Mouse (Mus musculus) neural tube, embryonic 11.5 days (tissue): ENCODE data around the gene Urm1. TPM values are rescaled to one million over a fixed set of nuclear protein-coding genes. Genes with fewer than 3 reads are reported as not detected.
A peak's percentile ranks its signal among the peaks of the same experiment; 100 is the strongest.

Experiments used
- ATAC-seq: fragments of 200-750 bp; cut with Nextera tagmentation; 2 replicates; pipeline ENCODE4 v1.8.0; 2017; ENCODE audit warnings: moderate number of reproducible peaks, mild to moderate bottlenecking, moderate TSS enrichment, moderate library complexity; ENCODE audit not compliant: insufficient read depth, low FRiP score, low TSS enrichment
- DNase-seq: peaks from one replicate; pipeline ENCODE4 v3.0.0-alpha.2; 2015; ENCODE audit warnings: low spot score
- H3K27ac ChIP-seq: fragments of 300-500 bp; sonication (generic); 2 replicates; pipeline ENCODE4 v1.5.1; 2014; ENCODE audit warnings: low read depth, mild to moderate bottlenecking, low read length
- H3K27me3 ChIP-seq: fragments of 300-500 bp; sonication (generic); 2 replicates; pipeline ENCODE4 v1.6.1; 2014; ENCODE audit warnings: mild to moderate bottlenecking, low read length, mixed read lengths; ENCODE audit not compliant: control insufficient read depth, insufficient read depth
- H3K36me3 ChIP-seq: fragments of 300-500 bp; sonication (generic); 2 replicates; pipeline ENCODE4 v1.6.1; 2014; ENCODE audit warnings: mild to moderate bottlenecking, low read length, moderate library complexity, mixed read lengths; ENCODE audit not compliant: control insufficient read depth, insufficient read depth
- H3K4me1 ChIP-seq: fragments of 300-500 bp; sonication (generic); 2 replicates; pipeline ENCODE4 v1.6.1; 2014; ENCODE audit warnings: low read length, mixed read lengths; ENCODE audit not compliant: control insufficient read depth, insufficient read depth
- H3K4me2 ChIP-seq: fragments of 300-500 bp; sonication (generic); 2 replicates; pipeline ENCODE4 v1.6.1; 2014; ENCODE audit warnings: low read depth, mild to moderate bottlenecking, moderate library complexity
- H3K4me3 ChIP-seq: fragments of 300-500 bp; sonication (generic); 2 replicates; pipeline ENCODE4 v1.5.1; 2014; ENCODE audit warnings: low read depth, low read length
- H3K9ac ChIP-seq: fragments of 300-500 bp; sonication (generic); 2 replicates; pipeline ENCODE4 v1.6.1; 2014; ENCODE audit warnings: mild to moderate bottlenecking, low read length
- H3K9me3 ChIP-seq: fragments of 300-500 bp; sonication (generic); 2 replicates; pipeline ENCODE4 v1.6.1; 2016; ENCODE audit warnings: low read length; ENCODE audit not compliant: control insufficient read depth
- WGBS: fragments of 180-500 bp; shearing (Covaris S2); extraction: QIAGEN DNeasy Blood & Tissue Kit; methylation state at CpG from one replicate; pipeline ENCODE4 v1.1.7; 2014; 5-methylcytosine and 5-hydroxymethylcytosine counted together
- polyA plus RNA-seq: library from polyadenylated mRNA; unstranded; fragments of >200 nt; fragmentation: Nextera tagmentation; extraction: Ambion mirVana; gene quantifications from 2 replicates; pipeline ENCODE4 v1.2.1, GENCODE M21; 2014

The Urm1 gene
- polyA plus RNA-seq, 1 experiment from 2014 or later: 23.9 TPM

DNA sequence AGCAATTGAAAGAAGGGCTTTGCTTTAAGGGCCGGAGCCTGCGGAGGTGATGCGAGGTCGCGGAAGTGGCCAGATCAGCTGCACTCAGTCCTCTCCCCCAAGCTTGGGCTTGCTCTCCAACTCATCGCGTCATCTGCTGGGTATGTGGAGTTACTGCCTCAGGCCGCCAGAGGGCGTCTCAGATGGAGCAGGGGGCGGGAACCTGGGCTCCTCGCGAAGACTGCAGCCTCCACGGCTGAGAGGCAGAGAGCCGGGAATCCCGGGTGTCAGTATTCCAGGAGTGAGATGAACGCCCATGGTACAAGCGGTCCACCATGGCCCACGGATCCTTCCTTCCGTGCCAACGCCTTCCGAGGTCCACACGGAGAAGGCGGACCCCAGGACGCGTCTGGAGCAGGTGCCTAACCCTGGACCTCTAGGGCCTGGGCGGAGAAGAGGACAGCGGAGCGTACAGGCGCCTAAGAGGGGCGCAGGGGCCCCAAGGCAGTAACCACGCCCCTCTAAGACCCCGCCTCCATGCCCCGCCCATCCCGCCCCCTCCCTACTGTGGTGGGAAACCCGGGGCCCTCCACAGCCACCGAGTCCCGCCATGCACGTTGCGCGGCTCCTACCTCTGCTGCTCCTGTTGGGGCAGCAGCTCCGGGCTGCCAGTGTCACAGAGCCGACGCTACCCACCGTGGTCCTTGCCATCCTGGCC lies 49.2 kb downstream of the Urm1 start, which contains the start of gene Cercam:
TSS of gene Cercam (plus strand) at position 216 of the 697 bp plus-strand sequence.
- H3K9ac ChIP-seq: peak within 1 kb of the TSS; percentile 66
- H3K27ac ChIP-seq: peak within 1 kb of the TSS; percentile 57
- DNase-seq: peak; percentile 95
- no peaks in the 10 kb centered on the region for H3K9me3 ChIP-seq
- peaks cover 11% of the 10 kb centered on the region for H3K4me1 ChIP-seq
- no peaks in the 10 kb centered on the region for H3K27me3 ChIP-seq
- peak; percentile 92 for ATAC-seq
- peak within 1 kb of the TSS; percentile 47 for H3K4me3 ChIP-seq
- WGBS: under 1% methylated on average over 40 of the region's 44 CpGs
- H3K36me3 ChIP-seq: no peaks in the 10 kb centered on the region; the same call in 1 of the 2 replicates
- H3K4me2 ChIP-seq: peak within 1 kb of the TSS; percentile 89

DNA sequence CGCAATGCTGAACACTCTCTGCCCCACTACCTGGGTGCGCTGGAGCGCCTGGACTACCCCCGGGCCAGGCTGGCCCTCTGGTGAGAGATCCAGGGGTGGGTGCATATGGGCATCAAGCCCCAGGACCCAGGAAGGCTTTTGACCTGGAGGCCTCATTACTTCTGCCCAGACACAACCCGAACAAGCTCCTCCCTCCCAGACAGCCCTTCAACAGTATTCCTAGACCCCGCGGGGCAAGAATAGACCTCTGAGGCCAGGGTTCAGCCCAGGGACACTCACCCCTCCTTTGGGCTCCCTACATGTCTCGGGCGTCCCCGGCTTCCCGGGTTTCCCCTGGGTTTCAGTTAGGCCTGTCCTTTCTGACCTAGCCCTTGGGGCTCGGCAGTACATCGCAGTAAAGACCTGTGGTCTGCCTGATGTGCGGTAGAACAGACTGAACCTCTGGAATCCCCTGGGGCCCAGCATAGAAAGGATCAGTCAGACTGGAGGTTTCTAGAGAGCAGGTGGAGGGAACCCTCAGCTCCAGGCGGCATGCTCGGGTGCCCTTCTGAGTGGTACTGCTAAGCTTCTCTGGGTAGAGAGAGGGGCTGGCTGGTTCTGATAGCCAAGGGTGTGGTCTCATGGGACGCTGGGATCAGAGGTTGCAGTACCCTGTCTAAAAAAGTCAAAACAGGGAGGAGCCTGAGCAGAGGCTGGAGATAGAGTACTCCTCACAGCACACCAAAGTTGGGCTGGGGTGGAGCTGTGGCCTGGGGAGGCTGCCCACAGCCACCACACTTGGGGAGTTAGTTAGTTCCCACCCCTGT lies 50.0 kb downstream of the Urm1 start:
- DNase-seq (peak; percentile 48), ATAC-seq (peak; percentile 28)
- peak overlapping the region; percentile 57; the same call in 1 of the 2 replicates for H3K27ac ChIP-seq
- no peaks in the 10 kb centered on the region for H3K27me3 ChIP-seq
- WGBS: under 1% methylated on average over 17 of the region's 17 CpGs
- peak overlapping the region; percentile 66 for H3K9ac ChIP-seq
- H3K9me3 ChIP-seq: no peaks in the 10 kb centered on the region
- H3K4me2 ChIP-seq: peak overlapping the region; percentile 89
- peaks cover 11% of the 10 kb centered on the region for H3K4me1 ChIP-seq
- H3K36me3 ChIP-seq: no peaks in the 10 kb centered on the region; the same call in 1 of the 2 replicates
- peak overlapping the region; percentile 47 for H3K4me3 ChIP-seq

DNA sequence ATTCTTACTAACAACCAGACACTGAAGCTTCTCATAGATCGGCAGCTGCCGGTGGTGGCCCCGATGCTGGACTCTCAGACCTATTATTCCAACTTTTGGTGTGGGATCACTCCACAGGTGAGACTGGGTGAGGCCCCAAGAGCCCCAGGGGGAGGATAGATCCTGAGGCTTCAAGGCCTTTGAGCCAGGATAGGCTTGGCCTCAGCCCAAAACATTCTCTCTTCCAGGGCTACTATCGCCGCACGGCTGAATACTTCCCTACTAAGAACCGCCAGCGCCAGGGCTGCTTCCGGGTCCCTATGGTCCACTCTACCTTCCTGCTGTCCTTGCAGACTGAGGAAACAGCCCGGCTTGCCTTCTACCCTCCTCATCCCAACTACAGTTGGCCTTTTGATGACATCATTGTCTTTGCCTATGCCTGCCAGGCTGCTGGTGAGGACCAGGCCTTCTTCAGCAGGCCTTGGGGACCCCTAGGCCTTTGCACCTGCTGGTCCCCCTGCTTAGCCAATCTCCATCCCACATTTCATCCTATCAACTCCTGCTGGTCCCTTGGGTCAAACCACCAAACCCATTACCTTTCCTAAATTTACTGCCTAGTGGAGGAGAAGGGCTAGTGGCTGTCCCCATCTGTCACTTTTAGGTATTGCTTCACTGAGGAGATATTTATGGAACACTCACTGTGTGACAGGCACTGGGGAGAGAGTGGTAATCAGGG lies 52.9 kb downstream of the Urm1 start:
- Histone ChIP-seq H3K4me2 (no peak overlapping the region), H3K27me3 (no peaks in the 10 kb centered on the region), H3K9me3 (no peaks in the 10 kb centered on the region), H3K9ac (no peak overlapping the region), H3K27ac (no peak overlapping the region), H3K36me3 (no peaks in the 10 kb centered on the region), H3K4me1 (peaks cover 11% of the 10 kb centered on the region), H3K4me3 (no peak overlapping the region)
- 89% methylated on average over 10 of the region's 10 CpGs for WGBS
- ATAC-seq (no peak), DNase-seq (no peak)

DNA sequence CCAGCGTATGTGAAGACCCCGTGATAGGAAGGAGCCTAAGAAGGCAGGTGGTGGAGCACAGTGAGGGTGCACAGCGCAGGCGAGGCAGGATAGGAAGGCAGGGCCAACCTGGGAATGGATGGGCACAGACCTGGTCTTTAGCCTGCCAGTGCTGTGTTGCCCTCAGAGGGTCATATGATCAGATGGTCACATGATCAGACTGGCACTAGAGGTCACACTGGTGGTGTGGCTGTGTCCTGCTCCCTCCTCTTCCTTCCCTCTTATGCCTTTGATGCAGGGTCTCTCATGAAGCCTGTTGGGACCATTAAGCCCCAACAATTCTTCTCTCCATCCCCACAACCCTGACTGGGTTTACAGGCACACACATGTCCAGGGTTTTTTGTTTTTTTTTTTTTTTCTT lies 53.9 kb downstream of the Urm1 start:
- Histone ChIP-seq H3K27ac (no peak overlapping the region), H3K9me3 (no peaks in the 10 kb centered on the region), H3K27me3 (no peaks in the 10 kb centered on the region), H3K9ac (no peak overlapping the region), H3K4me3 (no peak overlapping the region), H3K4me1 (peaks cover 11% of the 10 kb centered on the region), H3K4me2 (no peak overlapping the region), H3K36me3 (no peaks in the 10 kb centered on the region)
- no peak for DNase-seq
- no peak for ATAC-seq
- WGBS: 93% methylated on average over 4 of the region's 4 CpGs

DNA sequence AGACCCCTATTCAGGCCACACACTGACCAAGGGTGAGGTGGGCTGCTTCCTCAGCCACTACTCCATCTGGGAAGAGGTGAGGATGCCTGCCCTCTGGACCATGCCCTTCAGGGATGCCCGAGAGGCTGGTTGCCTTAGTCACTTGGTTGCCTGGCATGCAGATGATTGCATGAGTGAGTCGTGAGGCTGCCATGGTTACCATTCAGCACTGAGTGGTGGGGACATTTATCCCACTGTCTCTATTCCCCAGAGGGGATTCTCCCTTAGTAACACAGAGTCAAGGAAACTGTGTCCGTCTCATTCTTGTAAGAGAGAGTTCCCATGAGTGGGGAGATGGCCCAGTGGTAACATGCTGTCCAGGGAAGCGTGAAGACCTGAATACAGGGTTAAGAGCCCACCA lies 58.2 kb downstream of the Urm1 start:
- no peaks in the 10 kb centered on the region for H3K27me3 ChIP-seq
- no peak overlapping the region for H3K4me2 ChIP-seq
- WGBS: 75% methylated on average over 4 of the region's 4 CpGs
- no peaks in the 10 kb centered on the region for H3K9me3 ChIP-seq
- H3K4me1 ChIP-seq: no peaks in the 10 kb centered on the region
- H3K36me3 ChIP-seq: 0 out of 2 replicates have a peak, but pooled peaks cover 2% of the 10 kb centered on the region
- ATAC-seq (no peak), DNase-seq (no peak)
- no peak overlapping the region for H3K27ac ChIP-seq
- no peak overlapping the region for H3K4me3 ChIP-seq
- H3K9ac ChIP-seq: no peak overlapping the region

DNA sequence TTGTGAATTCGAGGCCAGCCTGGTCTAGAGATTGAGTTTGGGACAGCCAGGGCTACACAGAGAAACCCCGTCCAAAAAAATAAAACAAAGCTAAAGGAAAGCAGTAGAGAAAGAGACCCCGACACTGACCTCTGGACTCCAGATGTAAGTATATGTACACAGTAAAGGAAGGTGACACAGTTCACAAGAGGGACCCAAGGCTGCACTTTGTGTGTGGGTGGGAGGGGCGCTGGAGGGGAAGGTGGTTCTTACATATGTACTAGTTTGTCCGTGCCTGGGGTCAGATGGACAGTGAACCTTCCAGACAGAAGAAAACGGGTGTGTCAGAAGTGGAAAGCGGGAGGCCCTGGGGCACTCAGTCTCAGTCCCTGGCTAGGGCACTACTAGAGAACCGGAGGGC lies 59.3 kb downstream of the Urm1 start:
- Histone ChIP-seq H3K4me1 (no peaks in the 10 kb centered on the region), H3K9me3 (no peaks in the 10 kb centered on the region), H3K36me3 (0 out of 2 replicates have a peak, but pooled peaks cover 2% of the 10 kb centered on the region), H3K4me3 (no peak overlapping the region), H3K27ac (no peak overlapping the region), H3K27me3 (no peaks in the 10 kb centered on the region), H3K9ac (no peak overlapping the region), H3K4me2 (no peak overlapping the region)
- WGBS: 65% methylated on average over 8 of the region's 8 CpGs
- no peak for DNase-seq
- no peak for ATAC-seq

DNA sequence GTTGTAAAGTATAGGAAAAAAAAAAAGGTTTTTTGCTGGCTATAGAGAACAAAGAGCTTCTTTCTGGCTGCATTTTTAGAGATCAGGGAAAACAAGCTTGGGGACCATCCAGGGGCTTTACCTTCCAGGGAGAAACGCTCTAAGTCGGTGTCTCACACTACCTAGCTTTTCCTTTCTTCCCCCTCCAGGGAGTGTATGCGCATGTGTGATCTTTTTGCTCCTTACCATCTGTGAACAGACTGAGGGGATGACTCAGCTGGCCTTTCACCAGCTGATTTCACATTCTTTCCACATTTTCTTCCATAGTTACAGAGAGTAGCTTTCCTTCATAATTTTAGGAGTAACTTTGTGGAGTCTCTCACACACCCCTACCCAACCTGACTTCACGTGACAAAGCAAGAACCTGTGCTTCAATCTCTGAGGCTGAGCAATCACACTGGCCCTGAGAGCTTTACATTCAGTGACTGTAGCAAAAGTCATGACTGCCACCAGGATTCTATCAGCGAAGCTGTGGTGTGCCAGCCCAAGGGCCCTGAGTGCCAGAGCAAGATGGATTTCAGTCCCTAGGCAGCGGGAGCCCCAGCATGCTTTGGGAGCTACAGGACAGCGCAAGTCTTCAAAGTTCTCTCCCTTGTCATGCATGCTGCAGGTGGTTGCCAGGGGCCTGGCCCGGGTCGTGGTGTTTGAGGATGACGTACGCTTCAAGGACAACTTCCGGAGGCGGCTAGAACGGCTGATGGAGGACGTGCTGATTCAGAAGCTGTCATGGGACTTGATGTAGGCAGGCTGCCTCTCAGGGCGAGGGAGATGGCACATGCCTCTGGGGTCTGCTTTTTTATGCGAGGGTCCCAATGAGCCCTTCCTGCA lies 60.3 kb downstream of the Urm1 start:
- DNase-seq (no peak), ATAC-seq (no peak)
- H3K4me2 ChIP-seq: no peak overlapping the region
- no peak overlapping the region for H3K4me3 ChIP-seq
- no peaks in the 10 kb centered on the region for H3K4me1 ChIP-seq
- WGBS: 70% methylated on average over 17 of the region's 17 CpGs
- H3K36me3 ChIP-seq: 0 out of 2 replicates have a peak, but pooled peaks cover 2% of the 10 kb centered on the region
- no peaks in the 10 kb centered on the region for H3K9me3 ChIP-seq
- no peak overlapping the region for H3K9ac ChIP-seq
- no peak overlapping the region for H3K27ac ChIP-seq
- H3K27me3 ChIP-seq: no peaks in the 10 kb centered on the region
